Mouse (Mus musculus) intestine, embryonic 14.5 days (tissue): ENCODE data around the gene C1qtnf9. TPM values are rescaled to one million over a fixed set of nuclear protein-coding genes. Genes with fewer than 3 reads are reported as not detected.
A peak's percentile ranks its signal among the peaks of the same experiment; 100 is the strongest.

ENCODE experiments used
- ATAC-seq: fragments of 200-750 bp; cut with Nextera tagmentation; replicated peaks from 2 replicates; pipeline ENCODE4 v1.8.0; 2017; ENCODE audit warnings: low read depth, moderate number of reproducible peaks, moderate TSS enrichment, moderate library complexity; ENCODE audit not compliant: low FRiP score, low TSS enrichment
- DNase-seq: peaks from one replicate; pipeline ENCODE4 v3.0.0-alpha.2; 2018; ENCODE audit warnings: low spot score
- H3K27ac ChIP-seq: fragments of 300-500 bp; sonication (generic); 2 replicates; pipeline ENCODE4 v1.5.1; 2014; ENCODE audit warnings: low read depth, mild to moderate bottlenecking, control low read depth
- H3K27me3 ChIP-seq: fragments of 300-500 bp; sonication (generic); replicated peaks from 2 replicates; pipeline ENCODE4 v1.6.1; 2014; ENCODE audit warnings: low read length, control low read depth; ENCODE audit not compliant: control insufficient read depth, insufficient read depth
- H3K36me3 ChIP-seq: fragments of 300-500 bp; sonication (generic); 2 replicates; pipeline ENCODE4 v1.6.1; 2014; ENCODE audit warnings: low read length, control low read depth; ENCODE audit not compliant: control insufficient read depth, insufficient read depth
- H3K4me1 ChIP-seq: fragments of 300-500 bp; sonication (generic); replicated peaks from 2 replicates; pipeline ENCODE4 v1.6.1; 2014; ENCODE audit warnings: low read length, control low read depth, mixed read lengths; ENCODE audit not compliant: control insufficient read depth, insufficient read depth
- H3K4me2 ChIP-seq: fragments of 300-500 bp; sonication (generic); 2 replicates; pipeline ENCODE4 v1.6.1; 2014; ENCODE audit warnings: low read length
- H3K4me3 ChIP-seq: fragments of 300-500 bp; sonication (generic); 2 replicates; pipeline ENCODE4 v1.5.1; 2014; ENCODE audit warnings: low read depth, low read length, control low read depth, mixed read lengths
- H3K9ac ChIP-seq: fragments of 300-500 bp; sonication (generic); 2 replicates; pipeline ENCODE4 v1.6.1; 2014; ENCODE audit warnings: mild to moderate bottlenecking, low read length
- H3K9me3 ChIP-seq: fragments of 300-500 bp; sonication (generic); 2 replicates; pipeline ENCODE4 v1.6.1; 2016; ENCODE audit warnings: low read length, control low read depth; ENCODE audit not compliant: control insufficient read depth
- WGBS: fragments of 180-500 bp; shearing (Covaris S2); extraction: QIAGEN DNeasy Blood & Tissue Kit; methylation state at CpG from one replicate; pipeline ENCODE4 v1.1.7; 2014; 5-methylcytosine and 5-hydroxymethylcytosine counted together
- polyA plus RNA-seq: library from polyadenylated mRNA; unstranded; fragments of >200 nt; fragmentation: Nextera tagmentation; extraction: Ambion mirVana; gene quantifications from 2 replicates; pipeline ENCODE4 v1.2.1, GENCODE M21; 2014

Gene C1qtnf9
- polyA plus RNA-seq, 1 experiment from 2014 or later = 0.12 TPM

- H3K9ac ChIP-seq = no peak overlapping the region
- DNase-seq (no peak), ATAC-seq (no peak)
- peak overlapping the region; percentile 31 for H3K4me2 ChIP-seq
- no peak overlapping the region for H3K4me3 ChIP-seq
- peaks cover 47% of the 10 kb centered on the region for H3K4me1 ChIP-seq
- WGBS = 57% methylated on average over 13 of the region's 13 CpGs
- H3K9me3 ChIP-seq = no peaks in the 10 kb centered on the region
- H3K27ac ChIP-seq = peak overlapping the region; percentile 80; the same call in 1 of the 2 replicates
- H3K36me3 ChIP-seq = no peaks in the 10 kb centered on the region
- H3K27me3 ChIP-seq = no peaks in the 10 kb centered on the region
Measured at GRCm38 (mm10) chr14:60735848-60736547, 31.9 kb upstream of the C1qtnf9 start.

GRCm38 (mm10) chr14:60736591-60737192, 31.2 kb upstream of the C1qtnf9 start:
- H3K4me1 ChIP-seq = peaks cover 47% of the 10 kb centered on the region

GRCm38 (mm10) chr14:60737202-60737611, 30.7 kb upstream of the C1qtnf9 start:
- Histone ChIP-seq H3K9me3 (no peaks in the 10 kb centered on the region), H3K4me2 (no peak overlapping the region), H3K27me3 (no peaks in the 10 kb centered on the region), H3K4me1 (peaks cover 48% of the 10 kb centered on the region), H3K9ac (no peak overlapping the region), H3K36me3 (no peaks in the 10 kb centered on the region), H3K4me3 (no peak overlapping the region), H3K27ac (peak overlapping the region; percentile 80; the same call in 1 of the 2 replicates)
- DNase-seq (no peak), ATAC-seq (no peak)
- WGBS = 29% methylated on average over 7 of the region's 7 CpGs

More at GRCm38 (mm10) chr14:60736591-60737192, 31.2 kb upstream of the C1qtnf9 start:
- peak overlapping the region; percentile 80 for H3K27ac ChIP-seq
- peak; percentile 62 for DNase-seq
- no peak overlapping the region for H3K4me3 ChIP-seq
- peak overlapping the region; percentile 10; the same call in 1 of the 2 replicates for H3K9ac ChIP-seq
- H3K36me3 ChIP-seq = no peaks in the 10 kb centered on the region
- ATAC-seq = no peak; the same call in 1 of the 2 replicates
- H3K9me3 ChIP-seq = no peaks in the 10 kb centered on the region
- no peaks in the 10 kb centered on the region for H3K27me3 ChIP-seq
- H3K4me2 ChIP-seq = peak overlapping the region; percentile 31
- 13% methylated on average over 4 of the region's 4 CpGs for WGBS

- H3K27me3 ChIP-seq = no peaks in the 10 kb centered on the region
- H3K36me3 ChIP-seq = no peaks in the 10 kb centered on the region
- H3K4me2 ChIP-seq = no peak overlapping the region
- ATAC-seq (no peak), DNase-seq (no peak)
- WGBS = 57% methylated on average over 10 of the region's 10 CpGs
- no peaks in the 10 kb centered on the region for H3K9me3 ChIP-seq
- no peak overlapping the region for H3K4me3 ChIP-seq
- H3K9ac ChIP-seq = no peak overlapping the region
- 0 out of 2 replicates have a peak overlapping the region, but pooled peaks have one; percentile 35 for H3K27ac ChIP-seq
- peaks cover 39% of the 10 kb centered on the region for H3K4me1 ChIP-seq
Measured at GRCm38 (mm10) chr14:60738434-60738938, 29.4 kb upstream of the C1qtnf9 start.

GRCm38 (mm10) chr14:60739155-60739554, 28.8 kb upstream of the C1qtnf9 start:
- no peak overlapping the region for H3K4me3 ChIP-seq
- 13% methylated on average over 8 of the region's 9 CpGs for WGBS
- no peak overlapping the region for H3K4me2 ChIP-seq
- DNase-seq (no peak), ATAC-seq (no peak)
- H3K9me3 ChIP-seq = no peaks in the 10 kb centered on the region
- H3K27me3 ChIP-seq = no peaks in the 10 kb centered on the region
- peaks cover 32% of the 10 kb centered on the region for H3K4me1 ChIP-seq
- no peak overlapping the region; the same call in 1 of the 2 replicates for H3K27ac ChIP-seq
- H3K36me3 ChIP-seq = no peaks in the 10 kb centered on the region
- no peak overlapping the region for H3K9ac ChIP-seq

GRCm38 (mm10) chr14:60739616-60740015, 28.3 kb upstream of the C1qtnf9 start:
- Histone ChIP-seq H3K4me1 (peaks cover 32% of the 10 kb centered on the region), H3K4me2 (no peak overlapping the region), H3K9ac (no peak overlapping the region), H3K9me3 (no peaks in the 10 kb centered on the region), H3K36me3 (no peaks in the 10 kb centered on the region), H3K27ac (peak overlapping the region; percentile 5; the same call in 1 of the 2 replicates), H3K27me3 (no peaks in the 10 kb centered on the region), H3K4me3 (no peak overlapping the region)
- 64% methylated on average over 12 of the region's 12 CpGs for WGBS
- ATAC-seq (no peak), DNase-seq (no peak)

GRCm38 (mm10) chr14:60740507-60740906, 27.4 kb upstream of the C1qtnf9 start:
- H3K36me3 ChIP-seq = no peaks in the 10 kb centered on the region
- no peaks in the 10 kb centered on the region for H3K9me3 ChIP-seq
- ATAC-seq = no peak
- no peak overlapping the region for H3K4me3 ChIP-seq
- no peak overlapping the region for H3K4me2 ChIP-seq
- no peak overlapping the region for H3K9ac ChIP-seq
- no peak overlapping the region for H3K27ac ChIP-seq
- DNase-seq = no peak
- no peaks in the 10 kb centered on the region for H3K27me3 ChIP-seq
- peaks cover 25% of the 10 kb centered on the region for H3K4me1 ChIP-seq
- WGBS = 81% methylated on average over 5 of the region's 5 CpGs

GRCm38 (mm10) chr14:60741033-60741432, 26.9 kb upstream of the C1qtnf9 start:
- no peaks in the 10 kb centered on the region for H3K27me3 ChIP-seq
- no peaks in the 10 kb centered on the region for H3K9me3 ChIP-seq
- 65% methylated on average over 8 of the region's 8 CpGs for WGBS
- H3K4me3 ChIP-seq = no peak overlapping the region
- ATAC-seq (no peak), DNase-seq (no peak)
- H3K4me1 ChIP-seq = peaks cover 23% of the 10 kb centered on the region
- H3K4me2 ChIP-seq = no peak overlapping the region
- H3K9ac ChIP-seq = no peak overlapping the region
- H3K27ac ChIP-seq = no peak overlapping the region
- peaks cover 5% of the 10 kb centered on the region; the same call in 1 of the 2 replicates for H3K36me3 ChIP-seq
